Mouse (Mus musculus) midbrain, embryonic 14.5 days (tissue): Measurements from ENCODE around the gene F11r. TPM values are rescaled to one million over a fixed set of nuclear protein-coding genes. Genes with fewer than 3 reads are reported as not detected.
A peak's percentile ranks its signal among the peaks of the same experiment; 100 is the strongest.
"Not testable (repeated sequence)": the region's sequence is repeated elsewhere in the genome, so short reads cannot be mapped to it uniquely, and the experiment has no call there.

Source experiments
- ATAC-seq: fragments of 200-750 bp; cut with Nextera tagmentation; 2 replicates; pipeline ENCODE4 v1.8.0; 2017; ENCODE audit warnings: moderate number of reproducible peaks, moderate library complexity; ENCODE audit not compliant: low FRiP score, low TSS enrichment
- DNase-seq: peaks from one replicate; pipeline ENCODE4 v3.0.0-alpha.2; 2015
- H3K27ac ChIP-seq: fragments of 300-500 bp; sonication (generic); replicated peaks from 2 replicates; pipeline ENCODE4 v1.5.1; 2014; ENCODE audit warnings: mild to moderate bottlenecking, low read depth, low read length, moderate library complexity
- H3K27me3 ChIP-seq: fragments of 300-500 bp; sonication (generic); 2 replicates; pipeline ENCODE4 v1.6.1; 2014; ENCODE audit warnings: low read length, control low read depth, mixed read lengths; ENCODE audit not compliant: control insufficient read depth, insufficient read depth
- H3K36me3 ChIP-seq: fragments of 300-500 bp; sonication (generic); 2 replicates; pipeline ENCODE4 v1.6.1; 2014; ENCODE audit warnings: low read length, control low read depth; ENCODE audit not compliant: control insufficient read depth, insufficient read depth
- H3K4me1 ChIP-seq: fragments of 300-500 bp; sonication (generic); 2 replicates; pipeline ENCODE4 v1.6.1; 2014; ENCODE audit warnings: mild to moderate bottlenecking, antibody characterized with exemption, low read length, control low read depth; ENCODE audit not compliant: control insufficient read depth, insufficient read depth
- H3K4me2 ChIP-seq: fragments of 300-500 bp; sonication (generic); 2 replicates; pipeline ENCODE4 v1.6.1; 2014; ENCODE audit warnings: mild to moderate bottlenecking, low read length, moderate library complexity
- H3K4me3 ChIP-seq: fragments of 300-500 bp; sonication (generic); replicated peaks from 2 replicates; pipeline ENCODE4 v1.5.1; 2014; ENCODE audit warnings: low read depth, low read length
- H3K9ac ChIP-seq: fragments of 300-500 bp; sonication (generic); replicated peaks from 2 replicates; pipeline ENCODE4 v1.6.1; 2014; ENCODE audit warnings: mild to moderate bottlenecking, low read length, moderate library complexity
- H3K9me3 ChIP-seq: fragments of 300-500 bp; sonication (generic); 2 replicates; pipeline ENCODE4 v1.6.1; 2016; ENCODE audit warnings: low read length, control low read depth, mixed read lengths; ENCODE audit not compliant: control insufficient read depth
- WGBS: fragments of 180-500 bp; shearing (Covaris S2); extraction: QIAGEN DNeasy Blood & Tissue Kit; methylation state at CpG from one replicate; pipeline ENCODE4 v1.1.7; 2014; 5-methylcytosine and 5-hydroxymethylcytosine counted together
- polyA plus RNA-seq: library from polyadenylated mRNA; unstranded; fragments of >200 nt; fragmentation: Nextera tagmentation; extraction: Ambion mirVana; gene quantifications from 2 replicates; pipeline ENCODE4 v1.2.1, GENCODE M21; 2014

The F11r gene
- polyA plus RNA-seq, 1 experiment from 2014 or later, result 8.1 TPM

DNA sequence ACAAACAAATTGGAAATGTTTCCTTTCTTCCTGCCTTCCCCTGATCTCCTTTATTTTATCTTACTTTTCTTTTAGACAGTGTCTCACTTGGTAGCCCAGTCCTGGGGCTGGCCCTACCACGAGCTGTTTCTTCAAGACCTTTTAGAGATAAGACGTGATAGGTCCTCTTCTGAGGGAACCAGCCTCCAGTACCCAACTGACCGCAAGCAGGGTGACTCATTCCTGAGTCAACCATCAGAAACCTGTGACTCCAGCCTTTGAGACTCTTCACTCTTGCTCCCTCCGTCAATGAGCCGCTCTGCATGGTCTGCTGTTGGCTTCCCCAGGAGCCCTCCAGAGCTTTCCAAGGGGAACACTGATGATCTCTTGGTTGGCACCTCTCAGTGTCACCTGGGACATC, 33.6 kb downstream of the F11r start:
- H3K27ac ChIP-seq, result no peak overlapping the region
- ATAC-seq (no peak), DNase-seq (no peak)
- H3K4me1 ChIP-seq, result no peaks in the 10 kb centered on the region
- H3K27me3 ChIP-seq, result no peaks in the 10 kb centered on the region
- H3K4me2 ChIP-seq, result no peak overlapping the region
- H3K9me3 ChIP-seq, result no peaks in the 10 kb centered on the region
- WGBS, result 95% methylated on average over 5 of the region's 5 CpGs
- no peak overlapping the region for H3K4me3 ChIP-seq
- no peak overlapping the region for H3K9ac ChIP-seq
- no peaks in the 10 kb centered on the region for H3K36me3 ChIP-seq

DNA sequence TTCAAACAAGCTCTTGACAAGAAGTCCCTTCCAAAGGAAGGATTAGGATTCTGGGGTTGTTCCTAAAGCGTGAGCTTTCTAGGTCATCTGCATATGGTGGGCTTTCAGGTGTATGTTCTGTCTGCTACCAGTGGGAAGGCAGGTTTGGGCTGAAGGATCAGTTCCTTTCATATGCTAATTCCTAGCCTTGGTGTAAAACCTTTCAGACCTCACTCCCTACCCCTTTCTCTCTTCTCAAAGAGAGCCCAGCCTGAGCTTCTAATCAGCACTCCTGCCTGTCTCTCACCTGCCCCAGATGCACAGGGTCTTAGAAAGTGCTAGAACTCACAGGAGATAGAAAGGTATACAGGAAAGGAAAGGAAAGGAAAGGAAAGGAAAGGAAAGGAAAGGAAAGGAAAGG, 34.1 kb downstream of the F11r start:
- Histone ChIP-seq H3K9me3 (no peaks in the 10 kb centered on the region), H3K27ac (no peak overlapping the region), H3K4me1 (no peaks in the 10 kb centered on the region), H3K27me3 (no peaks in the 10 kb centered on the region), H3K4me2 (no peak overlapping the region), H3K36me3 (no peaks in the 10 kb centered on the region), H3K4me3 (no peak overlapping the region), H3K9ac (no peak overlapping the region)
- no peak for ATAC-seq
- no peak for DNase-seq
- WGBS, result 56% methylated on average over 1 of the region's 1 CpGs

DNA sequence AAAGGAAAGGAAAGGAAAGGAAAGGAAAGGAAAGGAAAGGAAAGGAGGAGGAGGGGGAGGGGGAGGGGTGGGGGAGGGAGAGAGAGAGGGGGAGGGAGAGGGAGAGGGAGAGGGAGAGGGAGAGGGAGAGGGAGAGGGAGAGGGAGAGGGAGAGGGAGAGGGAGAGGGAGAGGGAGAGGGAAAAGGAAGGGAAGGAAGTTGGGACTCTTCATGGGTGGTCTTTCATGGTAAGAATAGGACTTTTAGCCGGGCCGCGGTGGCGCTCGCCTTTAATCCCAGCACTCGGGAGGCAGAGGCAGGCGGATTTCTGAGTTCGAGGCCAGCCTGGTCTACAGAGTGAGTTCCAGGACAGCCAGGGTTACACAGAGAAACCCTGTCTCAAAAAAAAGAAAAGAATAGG, 34.6 kb downstream of the F11r start:
- not testable (repeated sequence) for H3K36me3 ChIP-seq, ATAC-seq, H3K27me3 ChIP-seq, H3K4me3 ChIP-seq, H3K9ac ChIP-seq, H3K4me1 ChIP-seq, H3K4me2 ChIP-seq, H3K9me3 ChIP-seq, DNase-seq, H3K27ac ChIP-seq
- WGBS, result 92% methylated on average over 8 of the region's 8 CpGs

DNA sequence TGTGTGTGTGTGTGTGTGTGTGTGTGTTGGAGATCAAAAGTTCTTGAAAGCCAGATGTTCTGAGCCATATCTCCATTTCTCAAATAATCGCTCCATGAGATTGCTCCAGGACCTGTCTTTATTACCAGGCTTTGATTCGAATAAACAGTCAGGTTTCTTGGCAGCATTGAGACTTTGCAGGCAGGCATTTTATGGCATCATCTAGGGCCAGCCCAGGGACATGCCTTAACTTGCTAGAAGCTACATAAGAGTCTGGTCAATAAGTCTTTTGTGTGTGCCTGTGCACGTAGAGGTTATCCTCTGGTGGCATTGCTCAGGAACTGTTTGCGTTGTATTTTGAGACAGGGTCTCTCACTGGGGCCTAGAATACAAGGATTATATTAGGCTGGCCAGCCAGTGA, 36.2 kb downstream of the F11r start:
- no peaks in the 10 kb centered on the region for H3K4me1 ChIP-seq
- 80% methylated on average over 4 of the region's 4 CpGs for WGBS
- no peak overlapping the region for H3K4me2 ChIP-seq
- no peak overlapping the region for H3K9ac ChIP-seq
- H3K9me3 ChIP-seq, result no peaks in the 10 kb centered on the region
- no peaks in the 10 kb centered on the region for H3K27me3 ChIP-seq
- no peaks in the 10 kb centered on the region for H3K36me3 ChIP-seq
- ATAC-seq (no peak), DNase-seq (no peak)
- H3K4me3 ChIP-seq, result no peak overlapping the region
- no peak overlapping the region for H3K27ac ChIP-seq

DNA sequence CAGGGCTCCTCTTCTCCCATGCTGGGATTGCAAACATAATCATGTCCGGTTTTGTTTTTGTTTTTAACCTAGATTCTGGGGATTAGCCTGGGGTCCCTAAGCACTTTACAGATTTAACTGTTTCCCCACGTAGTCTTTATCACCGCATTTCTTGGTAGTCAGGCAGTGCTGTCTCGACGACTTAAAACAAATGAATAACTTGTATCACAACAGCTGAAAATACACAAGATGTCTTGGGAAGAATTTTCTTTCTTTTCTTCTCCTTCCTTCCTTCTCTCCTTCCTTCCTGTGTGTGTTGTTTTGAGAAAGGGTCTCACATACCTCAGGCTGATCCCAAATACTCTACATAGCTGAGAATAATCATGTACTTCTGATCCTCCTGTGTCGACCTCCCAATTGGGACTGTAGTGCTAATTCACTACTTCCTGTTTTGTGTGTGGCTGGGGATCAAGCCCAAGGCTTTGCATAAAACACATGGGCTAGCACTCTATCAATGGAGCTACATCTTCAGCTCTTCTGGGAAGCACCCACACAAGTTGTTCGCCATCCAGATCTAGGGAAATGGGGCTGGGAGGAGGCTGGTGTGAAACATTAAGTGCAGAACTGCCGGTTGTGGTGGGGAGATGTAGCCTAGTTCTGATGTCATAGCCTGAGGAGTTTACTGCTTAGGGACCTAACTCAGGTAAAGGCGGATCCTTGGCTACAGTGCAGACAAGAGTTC, 36.7 kb downstream of the F11r start:
- Histone ChIP-seq H3K4me2 (no peak overlapping the region), H3K27ac (no peak overlapping the region), H3K9me3 (no peaks in the 10 kb centered on the region), H3K9ac (no peak overlapping the region), H3K4me1 (no peaks in the 10 kb centered on the region), H3K27me3 (no peaks in the 10 kb centered on the region), H3K4me3 (no peak overlapping the region), H3K36me3 (no peaks in the 10 kb centered on the region)
- ATAC-seq (no peak), DNase-seq (no peak)
- WGBS, result 77% methylated on average over 9 of the region's 9 CpGs

DNA sequence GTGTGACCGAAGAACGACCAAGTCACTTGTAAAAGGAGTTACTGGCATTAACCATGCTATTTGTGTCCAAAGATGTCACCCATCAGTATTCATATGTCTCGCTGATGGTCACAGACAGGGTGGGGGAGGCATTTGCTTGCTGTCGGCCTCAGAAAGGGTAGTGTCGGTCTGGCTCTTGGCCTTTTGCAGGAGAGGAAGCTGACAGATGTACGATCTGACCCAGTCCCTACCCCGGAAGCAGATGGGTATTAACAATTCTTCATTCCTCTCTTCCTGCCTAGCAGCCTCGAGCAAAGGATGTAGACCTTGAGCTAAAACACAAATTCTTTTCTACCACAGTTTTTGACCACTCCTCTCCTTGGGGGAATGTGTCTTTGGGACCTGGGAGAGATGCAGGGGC, 39.8 kb downstream of the F11r start:
- H3K27me3 ChIP-seq, result no peaks in the 10 kb centered on the region
- peaks cover 6% of the 10 kb centered on the region; the same call in 1 of the 2 replicates for H3K9me3 ChIP-seq
- no peak overlapping the region for H3K9ac ChIP-seq
- ATAC-seq (no peak), DNase-seq (no peak)
- no peak overlapping the region for H3K4me2 ChIP-seq
- H3K4me1 ChIP-seq, result no peaks in the 10 kb centered on the region
- 78% methylated on average over 8 of the region's 8 CpGs for WGBS
- no peaks in the 10 kb centered on the region for H3K36me3 ChIP-seq
- no peak overlapping the region for H3K4me3 ChIP-seq
- no peak overlapping the region for H3K27ac ChIP-seq

DNA sequence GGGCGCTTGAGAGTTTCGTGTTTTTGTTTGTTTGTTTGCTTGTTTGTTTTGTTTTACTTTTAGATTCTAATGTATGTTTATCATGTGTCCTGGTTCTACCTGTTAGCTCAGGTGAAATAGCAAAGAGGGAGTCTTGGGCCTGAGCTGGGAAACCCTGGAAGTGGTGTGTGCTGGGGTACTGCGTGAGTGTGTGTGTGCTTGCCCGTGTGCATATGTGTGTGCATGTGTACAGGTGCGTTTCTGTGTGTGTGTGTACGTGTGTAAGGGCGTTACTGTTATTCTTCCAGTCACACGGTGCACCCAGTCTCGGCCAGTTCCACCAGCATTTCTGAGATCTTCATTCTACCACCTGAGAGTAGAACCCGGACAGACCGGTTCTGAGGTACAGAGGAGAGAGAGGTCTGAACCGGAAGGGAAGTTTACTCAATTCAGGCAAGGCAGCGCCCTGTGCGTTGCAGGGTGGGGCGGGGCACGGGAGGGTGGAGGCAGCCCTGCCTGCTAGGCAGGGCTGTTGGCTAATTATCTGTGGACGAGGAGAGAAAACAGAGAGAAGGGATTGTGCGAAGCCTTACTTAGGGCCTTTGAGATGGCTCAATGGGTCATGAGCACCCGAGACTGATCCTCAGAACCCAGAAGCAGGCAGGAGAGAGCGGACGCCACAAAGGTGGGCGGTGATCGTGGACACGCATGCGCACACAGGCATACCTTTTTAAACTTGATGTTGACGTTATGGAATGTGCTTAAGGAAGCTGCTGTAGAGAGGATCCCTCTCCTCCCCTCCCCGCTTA, 40.6 kb downstream of the F11r start:
- WGBS, result 63% methylated on average over 27 of the region's 27 CpGs
- H3K4me1 ChIP-seq, result no peaks in the 10 kb centered on the region
- no peaks in the 10 kb centered on the region for H3K27me3 ChIP-seq
- ATAC-seq (no peak), DNase-seq (peak; percentile 51)
- no peaks in the 10 kb centered on the region for H3K36me3 ChIP-seq
- H3K27ac ChIP-seq, result 0 out of 2 replicates have a peak overlapping the region, but pooled peaks have one; percentile 26
- no peak overlapping the region; the same call in 1 of the 2 replicates for H3K9ac ChIP-seq
- H3K9me3 ChIP-seq, result peaks cover 8% of the 10 kb centered on the region
- H3K4me2 ChIP-seq, result peak overlapping the region; percentile 41
- H3K4me3 ChIP-seq, result peak overlapping the region; percentile 24

DNA sequence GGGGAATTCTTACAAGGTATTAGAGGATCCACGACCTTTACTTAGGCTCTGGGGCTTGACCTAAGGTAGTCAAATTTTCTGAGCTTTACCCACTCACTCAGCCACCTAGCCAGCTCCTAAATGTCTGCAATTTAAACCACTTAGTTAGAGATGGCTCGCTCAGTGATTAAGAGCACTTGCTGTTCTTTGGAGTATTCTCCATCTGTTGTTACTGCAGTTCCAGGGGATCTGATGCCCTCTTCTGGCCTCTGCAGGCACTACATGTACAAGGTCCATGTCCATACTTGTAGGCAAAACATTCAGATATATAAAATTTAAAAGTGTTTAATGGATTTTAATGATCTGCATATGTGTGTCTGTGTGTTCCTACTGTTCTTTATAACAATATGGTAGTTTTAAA, 41.6 kb downstream of the F11r start:
- ATAC-seq, result no peak
- H3K9ac ChIP-seq, result no peak overlapping the region

DNA sequence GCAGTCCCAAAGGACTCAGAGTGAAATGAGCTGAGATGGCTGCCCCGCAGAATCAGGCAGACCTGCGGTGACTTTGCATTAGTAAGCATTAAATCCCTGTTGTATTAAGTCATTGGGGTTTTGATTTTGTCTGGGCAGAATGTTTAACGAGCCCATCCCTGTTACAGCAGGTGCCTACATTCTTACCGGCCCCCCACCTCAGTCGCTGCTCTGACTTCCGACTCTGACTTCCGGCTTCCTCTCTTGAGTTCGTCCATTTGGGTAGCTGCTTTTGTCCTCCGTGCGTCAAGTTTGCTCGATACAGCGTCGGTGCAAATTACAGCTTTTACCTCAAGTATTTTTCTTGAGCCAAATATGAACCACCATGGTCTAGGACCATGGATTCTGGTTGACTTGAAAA, 56.9 kb downstream of the F11r start:
- DNase-seq (no peak), ATAC-seq (no peak)
- Histone ChIP-seq H3K9me3 (peaks cover 8% of the 10 kb centered on the region; the same call in 1 of the 2 replicates), H3K4me2 (no peak overlapping the region), H3K4me3 (no peak overlapping the region), H3K4me1 (no peaks in the 10 kb centered on the region), H3K9ac (no peak overlapping the region), H3K27ac (no peak overlapping the region), H3K36me3 (no peaks in the 10 kb centered on the region), H3K27me3 (no peaks in the 10 kb centered on the region)
- 93% methylated on average over 13 of the region's 13 CpGs for WGBS

More for the DNA sequence above, 41.6 kb downstream of the F11r start:
- H3K27me3 ChIP-seq, result no peaks in the 10 kb centered on the region
- peaks cover 10% of the 10 kb centered on the region for H3K9me3 ChIP-seq
- peak; percentile 69 for DNase-seq
- H3K4me1 ChIP-seq, result no peaks in the 10 kb centered on the region
- no peak overlapping the region for H3K4me2 ChIP-seq
- H3K27ac ChIP-seq, result no peak overlapping the region
- H3K4me3 ChIP-seq, result no peak overlapping the region
- no peaks in the 10 kb centered on the region for H3K36me3 ChIP-seq
- 59% methylated on average over 2 of the region's 2 CpGs for WGBS
